ENCODE assay signal across 23 mouse cellular contexts in the genomic region with DNA sequence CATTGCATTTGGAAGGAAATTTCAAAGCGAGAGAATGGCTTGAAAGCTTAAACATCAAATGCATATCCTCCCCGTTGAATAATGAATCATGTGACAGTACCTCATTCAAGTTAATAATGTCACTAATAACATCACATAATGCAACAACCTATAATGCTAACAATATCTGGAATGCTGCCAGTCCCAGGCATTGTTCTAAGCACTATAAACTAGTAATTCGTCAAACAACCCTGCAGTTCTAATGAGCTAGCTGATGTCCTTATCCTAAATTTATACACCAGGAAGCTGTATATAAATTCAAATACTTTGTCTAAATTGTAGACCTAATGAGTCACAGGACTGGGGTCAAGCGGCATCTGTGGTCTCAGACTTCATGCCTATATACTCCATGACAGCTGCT. TPM values are rescaled to one million over a fixed set of nuclear protein-coding genes. Genes with fewer than 3 reads are reported as not detected.
DNase-seq lines count a peak whose midpoint lies in the region; ATAC-seq and TF ChIP-seq lines count a peak whose summit lies in the region.
"Had no signal": no experiment of that assay in that cellular context is flagged by ENCODE, and none has a peak within 500 bp of the region (broad histone marks: within the 10 kb centered on the region; RNA-seq: fewer than 3 reads in every experiment).

No protein-coding gene starts in this region.

- WGBS in heart, adult 2 months = 66% methylated on average over 4 of the region's 4 CpGs
- WGBS in lung, embryonic 14.5 days = 71% methylated on average over 4 of the region's 4 CpGs
- 64% methylated on average over 4 of the region's 4 CpGs for WGBS in lung, postnatal 0 days

- H3K9me3 ChIP-seq in lung, embryonic 14.5 days (ENCODE audit: low read depth, low read length) = no peaks in the 10 kb centered on the region
- no peaks in the 10 kb centered on the region for H3K9me3 ChIP-seq in lung, postnatal 0 days (ENCODE audit: low read length)
- H3K9me3 ChIP-seq: embryonic facial prominence, embryonic 10.5 days; embryonic facial prominence, embryonic 12.5 days; forebrain, embryonic 13.5 days; forebrain, embryonic 15.5 days; G1E had no signal

- no peaks in the 10 kb centered on the region for H3K79me2 ChIP-seq in heart, adult 2 months (replicated peaks; ENCODE audit: control insufficient read depth, insufficient read depth, low read length)

- no peak for TF ChIP-seq POLR2A in heart, adult 2 months (IDR thresholded peaks at IDR 0.05; ENCODE audit: insufficient read depth, low read depth, low read length)

- DNase-seq in heart, adult 11 months = peak; percentile 8
- DNase-seq in heart, adult 2 months = no peak
- DNase-seq in lung, embryonic 14.5 days = peak; percentile 68
- no peak for DNase-seq in lung, postnatal 4 days
- DNase-seq in lung, postnatal 0 days (ENCODE audit: low spot score) = peak; percentile 48
- DNase-seq in lung, postnatal 36 days = no peak
- DNase-seq: adrenal gland, adult 8-10 months; adrenal gland, postnatal 14 days; adrenal gland, postnatal 36 days; B cell, adult 2 months; cerebellum, adult 11-12 months; cerebellum, adult 2 months; cerebellum, adult 9-10 months; cerebellum, postnatal 25 days had no signal

- H3K27me3 ChIP-seq in heart, adult 2 months (ENCODE audit: control insufficient read depth, insufficient read depth, low read length) = no peaks in the 10 kb centered on the region
- no peaks in the 10 kb centered on the region for H3K27me3 ChIP-seq in lung, embryonic 14.5 days (ENCODE audit: insufficient read depth, low read length)
- no peaks in the 10 kb centered on the region for H3K27me3 ChIP-seq in lung, postnatal 0 days (replicated peaks; ENCODE audit: insufficient read depth, low read length)
- H3K27me3 ChIP-seq: CH12.LX; embryonic facial prominence, embryonic 12.5 days; forebrain, embryonic 13.5 days; forebrain, embryonic 15.5 days; Patski had no signal

- no peaks in the 10 kb centered on the region for H3K36me3 ChIP-seq in heart, adult 2 months (ENCODE audit: control insufficient read depth, insufficient read depth, low read length)
- H3K36me3 ChIP-seq in lung, embryonic 14.5 days (ENCODE audit: insufficient read depth) = peaks cover 9% of the 10 kb centered on the region; the same call in 1 of the 2 replicates
- peaks cover 28% of the 10 kb centered on the region; the same call in 1 of the 2 replicates for H3K36me3 ChIP-seq in lung, postnatal 0 days (ENCODE audit: insufficient read depth, low read length)
- H3K36me3 ChIP-seq: embryonic facial prominence, embryonic 12.5 days; forebrain, embryonic 15.5 days had no signal

- no peak overlapping the region for H3K9ac ChIP-seq in heart, adult 2 months (ENCODE audit: low read depth, low read length)
- H3K9ac ChIP-seq in lung, embryonic 14.5 days = no peak overlapping the region
- H3K9ac ChIP-seq in lung, postnatal 0 days (replicated peaks; ENCODE audit: low read depth) = no peak overlapping the region
- H3K9ac ChIP-seq: embryonic facial prominence, embryonic 12.5 days; forebrain, embryonic 13.5 days; forebrain, embryonic 15.5 days had no signal

- H3K4me1 ChIP-seq in heart, adult 2 months (ENCODE audit: control insufficient read depth, insufficient read depth, low read length) = no peaks in the 10 kb centered on the region
- peaks cover 5% of the 10 kb centered on the region; the same call in 1 of the 2 replicates for H3K4me1 ChIP-seq in lung, embryonic 14.5 days (ENCODE audit: insufficient read depth)
- peaks cover 6% of the 10 kb centered on the region for H3K4me1 ChIP-seq in lung, postnatal 0 days (ENCODE audit: insufficient read depth, low read depth, low read length)
- H3K4me1 ChIP-seq: embryonic facial prominence, embryonic 10.5 days; forebrain, embryonic 13.5 days had no signal

- H3K27ac ChIP-seq in heart, adult 2 months = no peak overlapping the region
- H3K27ac ChIP-seq in lung, embryonic 14.5 days (ENCODE audit: low read depth) = no peak overlapping the region
- H3K27ac ChIP-seq in lung, postnatal 0 days (ENCODE audit: low read length) = no peak overlapping the region
- H3K27ac ChIP-seq: embryonic facial prominence, embryonic 10.5 days; embryonic facial prominence, embryonic 12.5 days; forebrain, embryonic 13.5 days; forebrain, embryonic 15.5 days had no signal

- ATAC-seq in lung, embryonic 14.5 days (ENCODE audit: insufficient read depth) = no peak
- ATAC-seq in lung, postnatal 0 days = peak; percentile 55
- ATAC-seq: activated CD4-positive, CD25-positive, alpha-beta regulatory T cell, adult 4 months; CD4-positive, CD25-positive, alpha-beta regulatory T cell, adult 4 months; forebrain, embryonic 13.5 days; forebrain, embryonic 15.5 days; Patski had no signal

- no peak overlapping the region for H3K4me3 ChIP-seq in heart, adult 2 months
- no peak overlapping the region for H3K4me3 ChIP-seq in lung, embryonic 14.5 days (ENCODE audit: low read depth, low read length)
- no peak overlapping the region for H3K4me3 ChIP-seq in lung, postnatal 0 days (ENCODE audit: low read depth, low read length)
- H3K4me3 ChIP-seq: embryonic facial prominence, embryonic 10.5 days; embryonic facial prominence, embryonic 12.5 days; forebrain, embryonic 13.5 days; forebrain, embryonic 15.5 days had no signal

- TF ChIP-seq CTCF in heart, adult 2 months (IDR thresholded peaks at IDR 0.05) = no peak
- no peak for TF ChIP-seq CTCF in lung, embryonic 14.5 days (IDR thresholded peaks at IDR 0.05; ENCODE audit: low read depth)
- no peak for TF ChIP-seq CTCF in lung, postnatal 0 days (IDR thresholded peaks at IDR 0.05)

- intact Hi-C loops in heart, adult 2 months (cut with DNase I) = no loop called here

- no peak overlapping the region for H3K4me2 ChIP-seq in lung, embryonic 14.5 days
- H3K4me2 ChIP-seq in lung, postnatal 0 days (replicated peaks; ENCODE audit: low read depth, low read length) = no peak overlapping the region
- H3K4me2 ChIP-seq: embryonic facial prominence, embryonic 12.5 days; forebrain, embryonic 13.5 days; forebrain, embryonic 15.5 days had no signal

- no peak for TF ChIP-seq EP300 in heart, adult 2 months (IDR thresholded peaks at IDR 0.05; ENCODE audit: insufficient read depth, low read depth, low read length)
- TF ChIP-seq EP300 in lung, postnatal 0 days (IDR thresholded peaks at IDR 0.05) = peak; percentile 46; the same call in 1 of the 2 replicates

RNA-seq across cellular contexts. Expression of a gene that starts 28.1 kb away (rescaled TPM):
- total RNA-seq in heart, adult 2 months (2021) = 10 to 100 TPM; 12.5 to 16.1 TPM
- polyA plus RNA-seq in heart, adult 2 months (2012; rRNA removed) = 8.7 and 13.5 TPM in 2 replicates
- 26.8 and 28.2 TPM in 2 replicates for polyA plus RNA-seq in lung, embryonic 14.5 days (2014; fragmentation: Nextera tagmentation; extraction: Ambion mirVana)
- 15.3 and 15.5 TPM in 2 replicates for polyA plus RNA-seq in lung, postnatal 0 days (2015; fragmentation: Nextera tagmentation; extraction: Ambion mirVana)

RNA-seq across cellular contexts. Expression of a gene that starts 58.0 kb away (rescaled TPM):
- total RNA-seq in heart, adult 2 months (2021) = 10 to 100 TPM; 35.7 to 43.6 TPM
- polyA plus RNA-seq in heart, adult 2 months (2012; rRNA removed) = 2.7 and 4.8 TPM in 2 replicates
- polyA plus RNA-seq in lung, embryonic 14.5 days (2014; fragmentation: Nextera tagmentation; extraction: Ambion mirVana) = 30.3 and 32.6 TPM in 2 replicates
- 51.0 and 53.9 TPM in 2 replicates for polyA plus RNA-seq in lung, postnatal 0 days (2015; fragmentation: Nextera tagmentation; extraction: Ambion mirVana)

Comparison
In these comparisons a context has a peak if more than half of its experiments do, and no peak if none do; other contexts are left out.
1. DNase-seq: peak in heart, adult 11 months (single experiment), lung, embryonic 14.5 days (single experiment) and lung, postnatal 0 days (single experiment); none in heart, adult 2 months (0 of 2), lung, postnatal 4 days (0 of 2) and lung, postnatal 36 days (single experiment).